Mouse (Mus musculus): ENCODE data around the gene Ythdf2. TPM values are rescaled to one million over a fixed set of nuclear protein-coding genes. Genes with fewer than 3 reads are reported as not detected.

Ythdf2 gene
- polyA plus RNA-seq, 1 experiment = 17.1 TPM

DNA sequence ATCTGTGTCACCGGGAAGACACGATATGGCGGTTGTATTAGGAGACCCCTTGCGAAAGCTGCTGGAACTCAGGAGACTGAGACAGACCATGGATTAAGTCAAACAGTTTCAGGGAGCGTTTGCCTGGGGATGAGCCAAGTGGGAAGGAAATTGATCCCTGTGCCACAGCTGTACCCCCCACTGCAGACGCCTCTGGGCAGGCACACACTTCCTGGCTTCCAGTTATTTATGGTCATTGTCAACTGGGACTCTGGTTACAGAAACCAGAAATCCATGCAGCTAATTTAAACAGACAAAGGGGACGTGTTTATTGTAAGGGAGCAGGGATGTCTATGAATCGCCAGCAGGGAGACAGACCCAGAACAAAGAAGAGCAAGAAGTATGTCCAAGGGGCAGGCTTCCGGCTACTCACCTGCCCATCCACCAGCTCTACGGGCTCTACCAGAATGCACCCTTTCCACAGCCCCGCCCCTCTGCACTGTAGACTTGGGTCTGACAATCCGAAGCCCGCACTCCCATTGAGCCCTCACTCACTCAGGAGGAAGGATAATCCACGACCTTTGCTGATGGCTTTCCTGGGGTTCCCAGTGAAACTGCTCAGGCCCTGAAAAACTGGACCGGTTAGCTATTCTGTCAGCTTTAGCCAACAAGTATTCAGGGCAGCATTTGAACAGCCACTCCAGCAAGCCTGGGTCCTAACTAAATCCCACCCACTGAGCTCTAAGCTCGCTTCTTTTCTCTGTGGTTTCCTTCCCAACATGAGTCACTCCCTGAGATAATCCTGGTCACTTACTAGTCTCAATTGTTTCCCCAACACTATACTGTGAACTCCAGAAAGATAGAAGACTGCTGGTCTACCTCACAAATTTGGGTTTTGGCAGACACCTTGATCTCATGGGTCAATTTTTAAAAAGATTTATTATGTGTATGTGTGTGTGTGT is 45.5 kb downstream of the Ythdf2 start:
- no peak for DNase-seq
- TF ChIP-seq POLR2A (IDR thresholded peaks at IDR 0.05; ENCODE audit: borderline replicate concordance, extremely low read depth, low read depth, low read length) (no peak), CTCF (IDR thresholded peaks at IDR 0.05; ENCODE audit: insufficient read depth, low read length) (no peak)
- no peaks in the 10 kb centered on the region for H3K4me1 ChIP-seq (ENCODE audit: control insufficient read depth, insufficient read depth, low read length)
- WGBS = 55% methylated on average over 16 of the region's 16 CpGs
- no peak overlapping the region for H3K4me3 ChIP-seq (replicated peaks; ENCODE audit: extremely low read depth, low read depth, low read length)

DNA sequence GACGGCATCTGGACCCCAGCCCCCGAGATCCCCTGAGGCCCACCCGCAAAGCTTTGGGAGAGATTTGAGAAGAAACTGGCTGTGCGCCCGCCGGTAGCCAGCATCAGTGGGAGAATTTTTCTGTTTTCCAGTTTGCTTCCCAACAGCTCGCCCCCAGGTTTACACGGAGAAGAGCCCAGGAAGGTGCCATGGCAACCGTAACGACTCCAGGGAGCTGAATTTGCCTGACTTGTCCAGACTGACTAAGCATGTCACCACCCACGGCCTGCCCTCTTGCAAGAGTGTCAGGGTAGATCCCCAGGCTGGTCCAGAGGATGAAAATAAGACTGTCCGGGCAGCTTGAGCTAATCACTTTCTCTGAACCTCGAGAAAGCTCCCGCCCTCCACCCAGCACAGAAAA is 46.4 kb downstream of the Ythdf2 start:
- no peak for TF ChIP-seq POLR2A (IDR thresholded peaks at IDR 0.05; ENCODE audit: borderline replicate concordance, extremely low read depth, low read depth, low read length)
- no peak for TF ChIP-seq CTCF (IDR thresholded peaks at IDR 0.05; ENCODE audit: insufficient read depth, low read length)
- WGBS = 67% methylated on average over 14 of the region's 14 CpGs
- Histone ChIP-seq H3K4me1 (ENCODE audit: control insufficient read depth, insufficient read depth, low read length) (no peaks in the 10 kb centered on the region), H3K4me3 (replicated peaks; ENCODE audit: extremely low read depth, low read depth, low read length) (no peak overlapping the region)
- DNase-seq = no peak

DNA sequence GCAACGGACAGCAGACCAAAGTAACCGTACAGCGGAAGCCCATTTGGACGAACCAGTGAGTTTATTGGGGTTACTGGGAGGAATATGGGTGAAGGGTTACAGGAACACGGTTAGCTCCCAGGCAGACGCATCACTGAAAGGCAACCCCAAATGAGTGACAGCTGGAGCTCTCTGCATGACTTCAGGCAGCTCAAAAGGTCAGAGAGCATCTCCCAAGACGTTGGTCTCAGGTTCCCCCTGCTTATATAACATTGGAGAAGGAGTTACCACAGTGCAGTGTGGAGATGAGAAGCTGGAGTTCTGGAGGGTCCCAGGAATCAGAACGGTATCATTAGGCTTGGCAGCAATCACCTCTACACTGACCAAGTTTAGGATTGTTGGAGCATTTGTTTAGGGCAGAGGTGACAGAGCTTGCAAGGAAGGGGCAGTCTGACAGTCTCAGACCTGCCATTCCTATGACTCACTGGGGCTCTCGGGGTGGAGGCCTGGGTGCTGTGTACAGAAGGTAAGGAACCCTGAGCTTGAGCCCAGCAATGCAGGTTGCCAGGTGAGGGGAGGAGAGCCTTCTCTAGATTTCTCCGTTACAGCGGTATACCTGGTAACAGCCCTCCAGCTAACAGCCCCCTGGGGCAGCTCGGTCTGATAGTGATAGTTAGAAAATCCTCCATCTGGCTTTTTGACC is 55.0 kb downstream of the Ythdf2 start:
- TF ChIP-seq CTCF (IDR thresholded peaks at IDR 0.05; ENCODE audit: insufficient read depth, low read length) = no peak
- TF ChIP-seq POLR2A (IDR thresholded peaks at IDR 0.05; ENCODE audit: borderline replicate concordance, extremely low read depth, low read depth, low read length) = no peak
- 61% methylated on average over 12 of the region's 12 CpGs for WGBS
- Histone ChIP-seq H3K4me1 (ENCODE audit: control insufficient read depth, insufficient read depth, low read length) (no peaks in the 10 kb centered on the region), H3K4me3 (replicated peaks; ENCODE audit: extremely low read depth, low read depth, low read length) (no peak overlapping the region)
- DNase-seq = no peak

DNA sequence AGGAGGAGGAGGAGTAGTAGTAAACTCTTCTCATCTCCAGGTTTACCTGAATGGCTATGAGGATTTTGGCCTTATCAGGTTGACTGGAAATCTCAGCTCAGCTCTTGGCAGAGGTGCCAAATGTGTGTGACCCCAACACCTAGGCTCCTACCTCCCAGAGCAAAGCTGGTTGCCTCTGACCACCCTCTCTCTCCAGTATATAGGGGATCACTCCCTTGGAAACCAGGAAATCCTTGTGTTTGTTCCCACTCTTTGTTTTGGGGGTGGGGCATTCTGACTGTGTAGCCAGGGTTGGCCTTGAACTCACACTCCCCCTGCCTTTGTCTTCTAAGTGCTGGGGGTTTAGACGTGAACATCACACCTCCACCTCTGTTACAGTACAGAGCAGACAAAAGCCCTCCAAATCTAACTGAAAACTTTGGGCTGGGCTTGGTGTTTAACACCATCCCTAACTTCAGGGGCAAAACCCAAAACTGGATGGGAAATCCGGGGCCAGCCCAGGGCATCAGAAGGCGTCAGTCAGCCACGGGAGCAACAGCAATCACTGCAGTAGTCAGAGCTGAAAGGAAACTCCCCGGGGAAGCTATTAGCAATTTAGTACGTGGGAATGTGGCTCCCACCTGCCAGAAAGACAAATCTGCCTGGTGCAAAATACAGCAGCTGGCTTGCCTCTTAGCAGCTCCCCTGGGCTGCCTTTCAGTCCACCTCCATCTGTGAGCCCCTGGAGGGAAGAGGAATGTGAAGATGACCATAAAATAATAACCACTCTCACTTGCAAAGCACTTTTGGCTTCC is 57.0 kb downstream of the Ythdf2 start:
- 17% methylated on average over 6 of the region's 6 CpGs for WGBS
- Histone ChIP-seq H3K4me3 (replicated peaks; ENCODE audit: extremely low read depth, low read depth, low read length) (no peak overlapping the region), H3K4me1 (ENCODE audit: control insufficient read depth, insufficient read depth, low read length) (no peaks in the 10 kb centered on the region)
- DNase-seq = no peak
- TF ChIP-seq POLR2A (IDR thresholded peaks at IDR 0.05; ENCODE audit: borderline replicate concordance, extremely low read depth, low read depth, low read length) (no peak), CTCF (IDR thresholded peaks at IDR 0.05; ENCODE audit: insufficient read depth, low read length) (no peak)

DNA sequence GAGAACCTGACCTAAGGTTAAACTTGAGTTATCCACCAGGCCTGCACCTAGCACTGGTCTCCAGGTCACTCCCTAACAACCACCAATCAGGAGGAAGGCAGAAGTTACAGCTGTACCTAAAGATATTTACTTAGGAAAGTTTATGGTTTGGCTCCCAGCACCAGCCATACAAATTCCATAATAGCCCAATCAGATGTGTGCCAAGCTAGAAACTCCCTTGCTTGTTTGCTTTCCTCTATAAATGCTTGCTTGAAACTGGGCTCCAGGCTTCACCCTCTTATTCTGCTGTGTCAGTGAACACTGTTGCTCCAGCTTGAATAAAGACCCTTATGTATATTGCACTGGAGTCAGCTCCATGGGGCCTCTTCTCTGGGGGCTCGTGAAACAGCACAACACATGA is 60.4 kb downstream of the Ythdf2 start:
- Histone ChIP-seq H3K4me1 (ENCODE audit: control insufficient read depth, insufficient read depth, low read length) (no peaks in the 10 kb centered on the region), H3K4me3 (replicated peaks; ENCODE audit: extremely low read depth, low read depth, low read length) (no peak overlapping the region)
- TF ChIP-seq POLR2A (IDR thresholded peaks at IDR 0.05; ENCODE audit: borderline replicate concordance, extremely low read depth, low read depth, low read length) (no peak), CTCF (IDR thresholded peaks at IDR 0.05; ENCODE audit: insufficient read depth, low read length) (no peak)
- DNase-seq = no peak
- WGBS = 44% methylated on average over 1 of the region's 1 CpGs

DNA sequence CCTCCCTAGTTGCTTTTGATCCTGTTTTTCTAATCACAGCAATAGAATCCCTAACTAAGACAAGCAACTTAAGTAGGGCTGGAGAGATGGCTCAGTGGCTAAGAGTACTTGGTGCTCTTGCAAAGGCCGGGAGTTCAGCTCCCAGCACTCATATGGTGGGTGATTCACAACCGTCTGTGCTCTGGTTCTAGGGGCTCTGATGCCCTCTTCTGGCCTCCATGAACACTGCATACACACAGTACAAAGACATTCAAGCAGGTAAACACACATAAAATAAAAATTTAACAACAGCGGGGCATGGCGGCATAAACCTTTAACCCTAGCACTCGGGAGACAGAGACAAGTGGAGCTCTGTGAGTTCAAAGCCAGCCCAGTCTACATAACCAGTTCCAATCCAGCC is 65.9 kb downstream of the Ythdf2 start:
- no peak for TF ChIP-seq POLR2A (IDR thresholded peaks at IDR 0.05; ENCODE audit: borderline replicate concordance, extremely low read depth, low read depth, low read length)
- no peak for TF ChIP-seq CTCF (IDR thresholded peaks at IDR 0.05; ENCODE audit: insufficient read depth, low read length)
- Histone ChIP-seq H3K4me1 (ENCODE audit: control insufficient read depth, insufficient read depth, low read length) (no peaks in the 10 kb centered on the region), H3K4me3 (replicated peaks; ENCODE audit: extremely low read depth, low read depth, low read length) (no peak overlapping the region)
- no peak for DNase-seq
- WGBS = 68% methylated on average over 5 of the region's 5 CpGs

DNA sequence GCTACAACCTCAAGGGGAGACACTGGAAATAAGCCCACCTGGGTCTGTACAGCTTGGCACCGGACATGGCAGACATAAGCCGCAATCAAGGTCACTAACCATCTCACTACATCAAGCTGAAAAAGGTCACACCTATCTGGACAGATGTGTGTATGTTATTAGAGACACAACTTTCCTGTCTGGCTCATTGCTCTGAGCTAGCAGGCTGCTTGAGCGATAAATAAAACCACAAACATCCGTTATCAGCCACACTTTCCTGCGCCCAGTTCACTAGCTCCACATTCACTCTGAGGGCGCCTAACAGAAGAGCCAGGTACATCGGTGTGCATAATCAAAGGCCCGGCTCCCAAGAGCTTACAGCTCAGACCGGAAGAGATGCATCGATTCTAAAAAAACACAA is 67.0 kb downstream of the Ythdf2 start:
- no peak for DNase-seq
- TF ChIP-seq CTCF (IDR thresholded peaks at IDR 0.05; ENCODE audit: insufficient read depth, low read length) (no peak), POLR2A (IDR thresholded peaks at IDR 0.05; ENCODE audit: borderline replicate concordance, extremely low read depth, low read depth, low read length) (no peak)
- Histone ChIP-seq H3K4me1 (ENCODE audit: control insufficient read depth, insufficient read depth, low read length) (no peaks in the 10 kb centered on the region), H3K4me3 (replicated peaks; ENCODE audit: extremely low read depth, low read depth, low read length) (no peak overlapping the region)
- WGBS = 24% methylated on average over 10 of the region's 10 CpGs

DNA sequence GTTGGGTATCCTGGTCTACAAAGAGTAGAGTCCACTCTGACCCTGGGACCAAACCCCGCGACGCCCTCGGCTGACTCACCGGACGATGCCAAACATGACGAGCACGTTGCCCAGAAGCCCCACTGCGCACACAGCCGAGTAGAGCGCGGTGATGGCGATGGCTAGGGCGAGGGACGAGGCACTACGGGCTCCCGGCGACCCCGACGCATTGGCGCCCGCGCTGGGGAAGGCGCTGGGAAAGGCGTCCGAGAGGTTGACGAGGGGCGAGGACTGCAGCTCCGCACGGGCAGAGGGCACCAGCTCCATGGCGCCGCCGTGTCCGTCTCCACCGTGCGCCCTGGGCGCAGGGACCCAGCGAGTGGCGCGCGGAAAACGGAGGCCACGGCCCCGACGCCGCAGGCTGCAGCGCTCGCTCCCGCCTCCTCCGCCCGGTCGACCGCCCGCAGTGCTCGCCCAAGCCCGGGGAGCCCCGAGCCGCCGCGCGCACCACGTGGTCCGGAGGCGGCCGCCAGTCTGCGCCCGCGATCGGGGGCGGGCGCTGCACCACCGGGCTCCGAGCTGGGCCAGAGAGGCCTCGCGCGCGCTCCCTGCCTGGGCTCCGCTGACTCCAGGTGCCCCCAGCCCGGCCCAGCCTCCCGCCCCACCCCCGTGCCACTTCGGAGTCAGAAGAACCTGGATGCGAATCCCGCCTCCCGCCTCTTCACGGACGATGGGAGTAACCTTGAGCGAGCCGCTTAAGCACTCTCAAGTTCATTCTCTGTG is 67.8 kb downstream of the Ythdf2 start, which contains the start of gene Oprd1:
Oprd1 (minus strand) TSS at position 407 of the 762 bp plus-strand sequence.
- TF ChIP-seq POLR2A (IDR thresholded peaks at IDR 0.05; ENCODE audit: borderline replicate concordance, extremely low read depth, low read depth, low read length) (no peak), CTCF (IDR thresholded peaks at IDR 0.05; ENCODE audit: insufficient read depth, low read length) (no peak)
- 2% methylated on average over 89 of the region's 89 CpGs for WGBS
- Histone ChIP-seq H3K4me1 (ENCODE audit: control insufficient read depth, insufficient read depth, low read length) (no peaks in the 10 kb centered on the region), H3K4me3 (replicated peaks; ENCODE audit: extremely low read depth, low read depth, low read length) (no peak within 1 kb of the TSS)
- no peak for DNase-seq
